Mouse (Mus musculus) urinary bladder, postnatal 14 days (tissue): ENCODE results near the gene Npnt.

Source experiments
- DNase-seq: peaks from one replicate; pipeline ENCODE4 v3.0.0; 2021; ENCODE audit warnings: low spot score

Gene Npnt

GRCm38 (mm10) chr3:132855458-132856212 lies 94.5 kb downstream of the Npnt start:
- DNase-seq, result no peak

- no peak for DNase-seq
Measured at GRCm38 (mm10) chr3:132854271-132854670, 95.8 kb downstream of the Npnt start.

- DNase-seq, result no peak
Measured at GRCm38 (mm10) chr3:132851841-132852728, 98.0 kb downstream of the Npnt start.

- no peak for DNase-seq
Measured at GRCm38 (mm10) chr3:132851417-132851816, 98.7 kb downstream of the Npnt start.

GRCm38 (mm10) chr3:132850431-132850830 lies 99.7 kb downstream of the Npnt start:
- DNase-seq, result no peak

- DNase-seq, result no peak
Measured at GRCm38 (mm10) chr3:132849669-132850068, 100.4 kb downstream of the Npnt start.

GRCm38 (mm10) chr3:132842676-132843075 lies 107.4 kb downstream of the Npnt start:
- no peak for DNase-seq

- DNase-seq, result no peak
Measured at GRCm38 (mm10) chr3:132839516-132839915, 110.6 kb downstream of the Npnt start.

GRCm38 (mm10) chr3:132838656-132839417 lies 111.3 kb downstream of the Npnt start:
- DNase-seq, result no peak

GRCm38 (mm10) chr3:132837134-132837533 lies 113.0 kb downstream of the Npnt start:
- no peak for DNase-seq

- DNase-seq, result no peak
Measured at GRCm38 (mm10) chr3:132835118-132835794, 114.8 kb downstream of the Npnt start.
